Mouse (Mus musculus): ENCODE data around the gene Arpc1a.
"Not testable (repeated sequence)": the region's sequence is repeated elsewhere in the genome, so short reads cannot be mapped to it uniquely, and the experiment has no call there.

Gene Arpc1a

DNA sequence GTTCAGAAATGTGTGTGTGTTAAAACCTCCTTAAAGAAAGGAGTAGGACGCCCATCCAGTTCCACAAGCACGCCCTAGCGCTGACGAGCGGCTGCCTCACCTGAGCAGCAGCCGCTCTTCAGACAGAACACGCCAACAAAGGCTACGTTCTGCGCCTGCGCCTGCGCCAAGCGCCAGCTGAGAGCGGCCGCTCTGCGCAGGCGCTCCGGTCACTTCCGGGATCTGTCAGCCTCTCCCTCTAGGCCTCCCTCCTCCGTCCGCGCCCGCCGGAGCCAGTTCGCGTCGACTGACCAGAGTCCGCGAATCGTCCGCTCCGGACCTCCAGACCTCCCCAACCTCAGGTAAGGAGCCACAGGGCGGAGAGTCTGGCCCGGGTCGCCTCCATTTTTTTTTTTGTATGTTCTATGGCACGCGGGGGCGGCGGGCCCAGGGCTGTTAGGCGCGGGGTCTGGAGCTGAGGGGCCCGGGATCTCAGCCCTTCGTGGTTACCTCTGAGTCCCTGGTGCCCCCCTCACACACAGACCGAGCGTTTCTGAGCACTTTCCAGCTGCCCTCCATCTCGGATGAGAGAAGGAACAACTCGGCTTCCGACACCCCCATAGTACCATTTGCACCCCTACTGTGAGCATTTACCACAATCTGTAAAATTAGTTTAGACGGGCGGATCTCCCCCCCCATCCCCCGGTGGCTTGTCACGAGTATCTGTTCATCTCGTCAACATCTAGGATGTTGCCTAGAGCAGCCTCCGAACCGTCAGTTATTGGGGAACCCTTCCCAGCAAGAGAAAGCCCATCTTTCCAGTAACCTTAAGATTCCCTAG, at the start of gene Arpc1a, which contains the start of gene Kpna7:
TSS of gene Arpc1a (plus strand) at position 199 of the 820 bp plus-strand sequence.
TSS of gene Kpna7 (minus strand) at position 399 of the 820 bp plus-strand sequence.
- CTCF ChIA-PET, result interaction anchor here in 3 of 4 experiments (0.6 to 1.3 kb wide), 6 partner anchors 9 to 95 kb away, joined by 3 to 8 read pairs (median 4); no protein-coding TSS in a partner anchor
- POLR2A ChIA-PET, result interaction anchor here in 3 of 4 experiments (0.5 to 4.0 kb wide), 24 partner anchors 8 to 1751 kb away, joined by 3 to 31 read pairs (median 4); partner anchors contain the start of genes Arpc1b (in 2 of the 3), Zfp655 (in 2 of the 3) and Zkscan5 (in 1 of the 3)

DNA sequence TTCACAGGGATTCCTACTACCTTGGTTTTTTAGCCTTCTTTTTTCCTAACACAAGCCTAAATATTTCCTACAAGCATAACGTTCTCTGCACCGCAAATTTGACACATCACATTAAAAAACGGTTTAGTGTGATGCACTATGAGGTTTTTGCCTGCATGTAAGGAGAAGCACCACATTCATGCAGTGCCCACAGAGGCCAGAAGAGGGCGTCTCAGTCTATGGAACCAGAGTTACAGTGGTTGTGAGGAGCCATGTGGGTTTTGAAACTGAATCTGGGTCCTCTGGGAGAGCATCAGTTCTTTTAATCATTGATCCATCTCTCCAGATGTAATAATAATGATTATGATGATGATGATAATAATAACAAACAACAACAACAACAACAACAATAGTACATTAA, 42.0 kb upstream of the Arpc1a start:
- ChIA-PET CTCF (interaction anchor here in 2 of 4 experiments (0.8 to 1.0 kb wide), 3 partner anchors 20 to 43 kb away, joined by 3 to 6 read pairs (median 3); no protein-coding TSS in a partner anchor), POLR2A (no interaction called here)

GRCm38 (mm10) chr5:145042690-145043089, 40.9 kb upstream of the Arpc1a start, which contains the start of gene 1700018F24Rik:
Gene 1700018F24Rik (plus strand): TSS chr5:145042990.
- CTCF ChIA-PET, result interaction anchor here in 1 of 4 experiments (1.0 kb wide), 1 partner anchor 26 kb away, joined by 6 read pairs; no protein-coding TSS in a partner anchor

DNA sequence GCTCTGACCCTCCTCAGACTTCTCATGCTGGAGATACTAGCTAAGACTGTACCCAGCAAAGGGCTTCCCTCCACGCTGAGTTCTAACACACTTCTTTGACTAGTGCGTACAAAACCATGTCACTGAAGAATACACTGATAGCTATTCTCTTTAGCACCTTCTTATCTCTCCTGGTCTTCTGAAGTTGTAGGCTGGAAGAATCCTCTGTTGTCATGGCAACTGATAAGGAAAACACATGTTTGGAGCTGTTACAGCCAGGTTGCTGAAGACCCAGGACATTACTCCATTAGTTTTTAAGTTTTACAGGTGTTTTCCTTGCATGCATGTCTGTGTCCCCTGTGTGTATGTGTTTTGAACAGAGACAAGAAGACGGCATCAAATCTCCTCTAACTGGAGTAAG, 29.4 kb upstream of the Arpc1a start:
- POLR2A ChIA-PET, CTCF ChIA-PET: not testable (repeated sequence)

More at GRCm38 (mm10) chr5:145042690-145043089, 40.9 kb upstream of the Arpc1a start, which contains the start of gene 1700018F24Rik:
- POLR2A ChIA-PET, result not testable (repeated sequence)

DNA sequence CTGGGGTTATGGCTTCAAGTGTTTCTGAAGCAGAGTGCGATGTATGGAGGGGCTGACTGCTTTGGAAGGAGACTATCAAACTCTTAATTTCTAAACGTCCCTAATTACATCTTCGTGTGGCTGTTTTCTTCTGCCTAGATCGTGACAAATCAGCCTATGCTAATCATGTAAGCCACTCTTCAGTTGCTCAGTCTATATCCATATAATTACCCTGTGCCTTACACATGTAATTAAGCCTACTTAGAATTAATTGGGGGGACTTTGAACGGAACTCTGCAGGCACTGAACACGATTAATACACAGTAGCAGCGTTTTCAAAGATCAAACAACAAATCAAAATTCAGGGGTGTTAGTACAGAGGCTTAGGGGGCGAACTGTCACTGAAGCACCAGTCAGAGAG, 25.7 kb upstream of the Arpc1a start:
- ChIA-PET POLR2A (interaction anchor here in 1 of 4 experiments (0.9 kb wide), 1 partner anchor 26 kb away, joined by 3 read pairs; the partner anchor contains the start of genes Arpc1a and Kpna7), CTCF (no interaction called here)

- CTCF ChIA-PET, result interaction anchor here (0.6 to 1.9 kb wide), 10 partner anchors 10 to 264 kb away, joined by 3 to 7 read pairs (median 3); no protein-coding TSS in a partner anchor
- POLR2A ChIA-PET, result interaction anchor here in 2 of 4 experiments (1.5 to 1.8 kb wide), 4 partner anchors 15 to 291 kb away, joined by 3 to 10 read pairs (median 4); partner anchors contain the start of genes Arpc1a (in 1 of the 2), Kpna7 (in 1 of the 2) and Trrap (in 1 of the 2)
These were observed 24.9 kb upstream of the Arpc1a start for GRCm38 (mm10) chr5:145058722-145059121.

- POLR2A ChIA-PET, result interaction anchor here in 2 of 4 experiments (0.6 to 1.8 kb wide), 6 partner anchors 15 to 292 kb away, joined by 3 to 10 read pairs (median 4); partner anchors contain the start of genes Arpc1a (in 1 of the 2), Kpna7 (in 1 of the 2), Trrap (in 1 of the 2) and Zkscan5 (in 1 of the 2)
- CTCF ChIA-PET, result interaction anchor here in 3 of 4 experiments (0.6 to 1.9 kb wide), 5 partner anchors 9 to 265 kb away, joined by 3 to 5 read pairs (median 3); no protein-coding TSS in a partner anchor
These were observed 24.1 kb upstream of the Arpc1a start for GRCm38 (mm10) chr5:145059524-145059923.

DNA sequence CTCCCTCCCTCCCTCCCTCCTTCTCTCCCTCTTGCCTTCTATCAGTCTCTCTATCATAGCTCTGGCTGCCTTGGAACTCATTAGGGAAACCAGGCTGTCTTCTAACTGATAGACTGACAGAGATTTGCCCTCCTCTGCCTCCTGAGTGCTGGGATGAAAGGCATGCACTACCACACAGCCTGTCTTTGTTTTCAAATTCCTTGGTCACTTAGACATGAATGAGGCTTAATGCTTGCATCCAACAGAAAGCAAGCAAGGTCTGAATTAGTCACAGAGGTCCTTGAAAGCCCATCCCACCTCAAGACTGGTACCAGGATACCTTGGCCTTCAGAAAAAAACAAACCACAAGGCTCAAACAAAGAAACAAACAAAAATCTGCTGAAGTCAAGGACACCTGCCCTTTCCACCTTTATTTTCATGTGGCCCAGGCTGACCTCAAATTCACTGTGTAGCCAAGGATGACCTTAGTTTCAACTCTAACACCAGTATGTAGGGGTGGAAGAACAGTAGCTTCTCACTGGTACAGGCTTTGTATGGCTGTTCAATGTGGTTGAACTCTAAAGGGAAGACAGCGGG, 18.8 kb upstream of the Arpc1a start:
- ChIA-PET CTCF (interaction anchor here in 1 of 4 experiments (0.5 to 0.6 kb wide), 2 partner anchors 294 to 1152 kb away, joined by 3 to 6 read pairs; no protein-coding TSS in a partner anchor), POLR2A (interaction anchor here in 1 of 4 experiments (0.6 kb wide), 1 partner anchor 607 kb away, joined by 5 read pairs; no protein-coding TSS in a partner anchor)

GRCm38 (mm10) chr5:145068863-145069262, 14.8 kb upstream of the Arpc1a start:
- ChIA-PET CTCF (interaction anchor here in 2 of 4 experiments (0.6 to 1.6 kb wide), 8 partner anchors 9 to 400 kb away, joined by 3 to 6 read pairs (median 4); no protein-coding TSS in a partner anchor), POLR2A (interaction anchor here in 1 of 4 experiments (0.6 to 1.6 kb wide), 2 partner anchors 8 to 58 kb away, joined by 3 to 6 read pairs; no protein-coding TSS in a partner anchor)

DNA sequence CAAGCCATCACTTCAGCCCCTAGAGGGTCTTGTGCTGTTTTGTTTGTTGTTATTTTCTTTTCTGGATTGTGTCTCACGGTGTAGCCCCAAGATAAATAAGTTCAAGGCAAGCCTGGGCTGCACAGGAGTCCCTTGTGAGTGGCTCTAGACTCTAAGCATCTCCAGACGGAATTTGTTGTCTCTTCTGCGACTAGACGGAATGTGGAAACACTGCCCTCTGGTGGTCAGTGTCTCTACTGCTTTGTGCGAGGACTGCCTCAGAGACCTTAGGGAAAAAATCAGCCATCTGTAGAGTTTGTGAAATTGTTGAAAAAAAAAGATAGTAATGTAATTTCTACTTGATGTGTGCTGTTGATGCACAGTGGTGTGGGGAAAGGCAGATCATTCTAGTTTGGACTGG, 13.9 kb upstream of the Arpc1a start:
- ChIA-PET POLR2A (interaction anchor here in 1 of 4 experiments (1.6 kb wide), 1 partner anchor 9 kb away, joined by 3 read pairs; no protein-coding TSS in a partner anchor), CTCF (interaction anchor here in 2 of 4 experiments (1.2 to 1.6 kb wide), 3 partner anchors 28 to 603 kb away, joined by 3 to 6 read pairs (median 3); no protein-coding TSS in a partner anchor)

DNA sequence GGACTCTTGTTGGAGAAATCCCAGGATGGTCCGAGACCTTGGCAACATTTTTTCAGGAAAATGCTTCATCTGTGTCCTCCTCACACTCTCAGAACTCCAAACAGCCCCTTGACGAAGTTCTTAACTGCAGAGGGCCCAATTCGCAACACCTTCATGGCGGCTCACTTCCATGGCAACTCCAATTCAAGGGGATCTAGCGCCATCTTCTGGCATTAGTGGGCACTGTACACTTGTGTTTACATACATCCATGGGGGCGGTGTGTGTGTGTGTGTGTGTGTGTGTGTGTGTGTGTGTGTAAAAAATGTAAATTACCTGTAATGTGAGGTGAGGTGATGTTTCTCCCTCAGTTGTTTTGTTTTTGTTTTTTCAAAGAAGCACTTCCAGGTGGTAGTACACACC, 12.3 kb upstream of the Arpc1a start:
- CTCF ChIA-PET, result interaction anchor here (0.6 to 1.4 kb wide), 11 partner anchors 12 to 1542 kb away, joined by 3 to 4 read pairs (median 3); partner anchors contain the start of genes Arpc1a (in 2 of the 4) and Kpna7 (in 1 of the 4)
- POLR2A ChIA-PET, result interaction anchor here in 1 of 4 experiments (0.6 kb wide), 1 partner anchor 309 kb away, joined by 3 read pairs; no protein-coding TSS in a partner anchor

GRCm38 (mm10) chr5:145075081-145075480, 8.5 kb upstream of the Arpc1a start:
- CTCF ChIA-PET, result interaction anchor here in 2 of 4 experiments (0.6 to 0.9 kb wide), 3 partner anchors 42 to 87 kb away, joined by 3 to 5 read pairs (median 4); no protein-coding TSS in a partner anchor
- POLR2A ChIA-PET, result interaction anchor here in 3 of 4 experiments (0.7 to 1.5 kb wide), 4 partner anchors 8 to 387 kb away, joined by 3 to 6 read pairs (median 4); partner anchors contain the start of genes Arpc1a (in 1 of the 3) and Kpna7 (in 1 of the 3)

- ChIA-PET CTCF (no interaction called here), POLR2A (interaction anchor here in 1 of 4 experiments (2.5 kb wide), 1 partner anchor 44 kb away, joined by 8 read pairs; no protein-coding TSS in a partner anchor)
These were observed 1.6 kb upstream of the Arpc1a start for GRCm38 (mm10) chr5:145081866-145082613.

- ChIA-PET POLR2A (interaction anchor here in 3 of 4 experiments (0.5 to 4.0 kb wide), 22 partner anchors 8 to 1751 kb away, joined by 3 to 31 read pairs (median 5); partner anchors contain the start of genes Arpc1b (in 2 of the 3), Zfp655 (in 2 of the 3) and Zkscan5 (in 1 of the 3)), CTCF (interaction anchor here in 2 of 4 experiments (0.6 to 1.3 kb wide), 4 partner anchors 12 to 94 kb away, joined by 3 to 8 read pairs (median 4); no protein-coding TSS in a partner anchor)
These were observed 429 bp upstream of the Arpc1a start for GRCm38 (mm10) chr5:145083201-145083600.

GRCm38 (mm10) chr5:145084822-145085221, 1.2 kb downstream of the Arpc1a start:
- ChIA-PET POLR2A (interaction anchor here in 2 of 4 experiments (1.0 to 4.0 kb wide), 8 partner anchors 9 to 119 kb away, joined by 3 to 31 read pairs (median 5); partner anchors contain the start of genes Arpc1b (in 2 of the 2) and Zkscan5 (in 1 of the 2)), CTCF (interaction anchor here in 1 of 4 experiments (0.6 kb wide), 1 partner anchor 209 kb away, joined by 3 read pairs; no protein-coding TSS in a partner anchor)

- ChIA-PET CTCF (interaction anchor here in 2 of 4 experiments (0.5 to 1.3 kb wide), 3 partner anchors 28 to 1702 kb away, joined by 3 read pairs; no protein-coding TSS in a partner anchor), POLR2A (interaction anchor here in 2 of 4 experiments (0.5 to 1.8 kb wide), 6 partner anchors 8 to 51 kb away, joined by 3 to 5 read pairs (median 4); partner anchors contain the start of gene Arpc1b (in 1 of the 2))
These were observed 4.6 kb downstream of the Arpc1a start for GRCm38 (mm10) chr5:145088186-145088585.

All from embryonic stem cell, embryonic (primary cell).